Mouse (Mus musculus) urinary bladder, adult 2 months (tissue): ENCODE measurements at regions not wholly inside any gene's neighbourhood (a gene's known extent, or its start where the extent isn't known, plus 50 kb on each side); places are given as distances from the start of the nearest gene placed in this dataset.
"Not testable (repeated sequence)": the region's sequence is repeated elsewhere in the genome, so short reads cannot be mapped to it uniquely, and the experiment has no call there.

Experiments
- DNase-seq: peaks from one replicate; pipeline ENCODE4 v3.0.0; 2022; ENCODE audit warnings: low spot score

DNA sequence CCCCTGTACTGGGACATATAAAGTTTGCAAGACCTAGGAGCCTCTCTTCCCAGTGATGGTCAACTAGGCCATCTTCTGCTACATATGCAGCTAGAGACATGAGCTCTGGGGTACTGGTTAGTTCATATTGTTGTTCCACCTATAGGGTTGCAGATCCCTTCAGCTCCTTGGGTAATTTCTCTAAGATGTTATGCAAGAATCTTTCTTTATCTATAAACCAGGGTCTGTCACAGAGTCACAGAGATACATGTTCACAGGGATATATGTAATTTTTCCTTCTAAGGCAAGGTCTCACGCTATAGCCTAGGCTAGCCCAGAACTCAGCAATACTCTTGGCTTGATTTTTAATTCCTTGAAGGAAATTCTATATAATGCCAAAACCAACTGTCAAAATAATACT, 56.9 kb downstream of the Zfp36l1 start:
- not testable (repeated sequence) for DNase-seq

- no peak for DNase-seq
These were observed 57.4 kb downstream of the Zfp36l1 start for GRCm38 (mm10) chr12:80055394-80055793.

DNA sequence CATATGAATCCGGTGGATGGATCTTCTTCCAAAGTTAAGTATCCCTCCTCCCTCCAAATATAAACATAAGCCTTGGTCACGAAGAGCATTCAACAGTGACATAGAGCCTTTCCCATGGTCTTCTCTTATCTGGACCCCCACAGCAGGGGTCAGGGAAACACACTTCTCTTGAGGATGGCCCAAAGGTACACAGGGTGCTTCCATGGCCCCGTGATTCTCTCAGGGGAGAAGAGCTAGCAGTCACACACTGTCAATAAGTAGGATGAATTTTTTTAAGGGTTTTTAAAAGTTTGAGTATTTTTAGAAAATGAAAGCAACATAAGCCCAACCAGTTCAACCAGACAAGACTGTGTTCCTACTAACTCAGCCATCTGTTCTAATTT, 58.2 kb downstream of the Zfp36l1 start:
- DNase-seq = no peak

DNA sequence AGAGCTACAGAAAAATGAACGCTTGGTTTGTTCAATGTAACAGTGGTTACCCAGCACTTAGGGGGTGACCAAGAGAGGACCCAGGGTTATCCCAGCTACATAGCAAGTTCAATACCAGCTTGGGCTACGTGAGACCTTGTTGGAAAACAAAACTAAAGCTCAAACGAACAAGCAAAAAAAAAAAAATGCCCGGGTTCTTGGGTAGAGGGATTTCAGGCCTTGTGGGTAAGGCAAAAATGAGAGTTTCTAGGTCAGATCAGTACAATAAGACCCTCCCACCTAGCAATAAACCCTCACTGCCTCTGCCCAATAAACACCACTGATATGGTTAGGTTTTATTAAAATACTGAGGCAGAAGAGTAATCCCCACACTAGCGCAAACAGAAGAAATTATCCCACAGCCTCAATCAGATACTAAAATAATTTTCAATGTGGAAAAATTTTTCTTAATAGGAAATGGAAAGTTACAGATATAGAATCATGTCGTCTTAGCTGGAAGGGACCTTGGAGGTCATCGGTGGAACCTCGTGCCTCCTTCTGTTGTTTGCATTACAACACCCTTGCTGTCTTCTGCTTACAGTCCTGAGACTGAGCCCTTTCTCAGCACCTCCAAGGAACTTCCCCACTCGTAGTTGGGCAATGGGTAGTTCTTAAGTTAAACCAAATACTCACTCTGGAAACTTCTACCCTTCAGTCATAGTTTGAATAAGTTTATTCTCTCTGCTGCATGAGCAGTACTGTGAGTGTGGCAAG, 58.7 kb downstream of the Zfp36l1 start:
- DNase-seq = no peak

GRCm38 (mm10) chr12:80048215-80048979, 64.4 kb downstream of the Zfp36l1 start:
- DNase-seq = no peak

GRCm38 (mm10) chr12:80046625-80047303, 66.0 kb downstream of the Zfp36l1 start:
- no peak for DNase-seq

GRCm38 (mm10) chr12:80041510-80042324, 71.1 kb downstream of the Zfp36l1 start:
- DNase-seq = no peak

GRCm38 (mm10) chr12:80041012-80041411, 71.8 kb downstream of the Zfp36l1 start:
- no peak for DNase-seq

GRCm38 (mm10) chr12:80040233-80040632, 72.6 kb downstream of the Zfp36l1 start:
- DNase-seq = no peak

GRCm38 (mm10) chr12:80039150-80039549, 73.7 kb downstream of the Zfp36l1 start:
- DNase-seq = no peak

DNA sequence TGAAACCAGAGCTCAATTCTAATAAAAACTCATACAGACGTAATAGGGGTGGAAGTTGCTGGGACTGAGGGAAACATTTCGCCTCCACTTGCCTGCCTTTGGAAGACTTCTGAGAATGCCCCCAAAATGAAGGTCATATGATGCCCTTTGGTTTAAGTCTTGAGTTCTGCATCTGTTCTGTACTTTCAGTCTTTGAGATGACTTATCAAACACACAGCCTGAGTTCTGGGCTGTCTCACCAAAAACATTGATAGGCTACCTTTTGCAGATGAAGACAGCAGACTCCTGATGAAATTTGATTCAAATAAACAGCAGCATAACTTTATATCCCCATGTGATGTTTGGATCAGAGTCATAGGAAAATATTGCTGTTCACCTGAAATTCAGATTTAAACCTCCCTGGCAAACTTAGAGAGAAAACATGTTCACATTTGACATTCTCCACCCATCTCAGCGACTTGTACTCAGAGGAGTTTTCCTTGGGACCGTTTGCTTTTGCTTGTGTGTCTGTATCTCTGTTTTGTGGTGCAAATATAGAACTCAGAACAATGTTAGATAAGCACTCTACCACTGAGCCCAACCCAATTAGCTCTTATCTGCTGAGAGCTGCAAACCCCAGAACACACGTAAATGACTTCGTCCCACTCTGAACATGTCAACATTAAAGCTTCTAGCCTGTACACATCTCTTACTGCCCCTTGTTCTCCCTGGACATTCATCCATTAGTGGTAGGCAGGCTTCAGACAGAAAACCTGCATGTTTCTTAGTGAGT, 77.1 kb downstream of the Zfp36l1 start:
- no peak for DNase-seq

- no peak for DNase-seq
These were observed 77.8 kb downstream of the Zfp36l1 start for GRCm38 (mm10) chr12:80034963-80035411.

DNA sequence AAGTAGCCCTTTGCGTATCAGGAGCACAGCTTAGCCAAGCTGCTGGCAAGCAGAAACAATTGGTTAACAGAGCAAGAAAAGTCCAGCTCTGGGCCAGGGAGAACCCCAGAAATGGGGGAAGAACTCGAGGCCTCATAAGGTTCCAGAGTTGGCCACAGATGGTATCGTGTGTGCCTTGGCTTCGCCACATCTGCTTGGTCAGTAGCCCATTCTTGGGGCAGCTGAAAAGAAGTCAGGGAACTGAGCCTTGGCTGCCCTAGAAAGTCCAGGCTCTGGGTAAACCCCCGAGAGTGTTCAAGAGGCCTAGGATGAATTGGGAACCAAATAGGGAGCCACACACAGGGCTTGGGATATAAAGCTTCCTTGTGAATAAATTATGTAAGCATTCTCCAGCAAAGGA, 78.7 kb downstream of the Zfp36l1 start:
- DNase-seq = no peak

- no peak for DNase-seq
These were observed 80.3 kb downstream of the Zfp36l1 start for GRCm38 (mm10) chr12:80032520-80032919.

DNA sequence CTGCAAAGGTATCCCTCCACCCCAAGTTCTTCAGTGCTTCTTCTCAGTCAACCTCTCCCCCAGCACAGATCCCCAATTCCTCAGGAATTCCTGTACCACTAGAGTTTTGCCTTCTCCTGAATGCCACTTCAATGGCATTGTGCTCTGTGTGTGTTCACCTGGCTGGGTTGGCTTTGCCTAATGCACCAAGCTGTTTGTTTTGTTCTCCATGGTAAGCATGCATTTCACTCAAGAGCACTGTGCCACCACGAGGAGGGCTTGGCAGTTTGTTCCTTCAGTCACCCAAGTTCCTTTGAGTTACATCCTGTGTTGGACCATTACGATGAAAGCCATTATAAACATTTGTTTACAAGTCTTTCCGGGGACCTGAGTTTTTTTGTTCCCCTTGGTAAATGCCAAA, 84.5 kb downstream of the Zfp36l1 start:
- no peak for DNase-seq

GRCm38 (mm10) chr12:80023107-80024078, 89.4 kb downstream of the Zfp36l1 start:
- DNase-seq = no peak

DNA sequence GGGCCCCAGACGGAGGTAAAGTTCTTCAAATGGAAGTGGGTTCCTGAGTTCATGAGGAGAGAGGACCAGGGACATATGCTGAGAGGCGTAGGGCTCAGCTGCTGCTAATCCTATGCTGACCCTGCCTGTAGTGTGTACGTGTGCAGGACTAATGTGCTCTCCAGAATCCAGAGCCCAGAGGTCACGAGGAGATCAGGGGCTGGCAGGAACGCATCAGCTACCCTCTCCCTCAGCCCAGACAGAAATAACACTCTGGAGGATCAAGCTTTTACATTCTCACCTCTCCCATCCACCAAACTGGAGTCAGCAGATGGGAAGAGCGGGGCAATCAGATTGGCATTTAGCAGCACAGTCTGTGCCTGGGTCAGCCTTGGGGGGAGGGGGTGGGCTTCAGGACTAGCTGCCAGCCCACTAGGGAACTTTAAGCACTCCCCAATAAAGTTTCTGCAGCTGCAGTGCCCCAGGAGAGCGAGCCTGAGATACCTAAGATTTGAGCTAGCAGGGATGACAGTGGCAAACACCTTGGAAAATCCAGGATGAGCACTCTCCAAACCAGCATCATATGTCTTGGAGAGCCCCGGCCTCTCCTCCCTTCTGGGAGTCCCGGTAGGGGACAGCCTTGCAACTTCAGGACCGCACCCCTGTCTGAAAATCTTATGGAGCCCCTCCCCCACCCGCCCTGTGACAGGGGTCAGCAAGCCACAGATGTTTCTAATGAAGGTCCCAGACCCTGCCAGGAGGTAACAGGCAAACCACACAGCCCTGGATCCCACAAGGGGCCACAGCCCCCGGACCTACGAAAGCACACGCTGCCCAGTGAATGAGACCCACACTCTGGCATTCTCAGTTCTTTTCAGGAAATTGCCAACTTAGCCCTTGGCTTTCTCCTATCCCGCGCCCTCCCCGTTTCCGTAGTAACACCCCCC, 90.4 kb downstream of the Zfp36l1 start:
- no peak for DNase-seq

DNA sequence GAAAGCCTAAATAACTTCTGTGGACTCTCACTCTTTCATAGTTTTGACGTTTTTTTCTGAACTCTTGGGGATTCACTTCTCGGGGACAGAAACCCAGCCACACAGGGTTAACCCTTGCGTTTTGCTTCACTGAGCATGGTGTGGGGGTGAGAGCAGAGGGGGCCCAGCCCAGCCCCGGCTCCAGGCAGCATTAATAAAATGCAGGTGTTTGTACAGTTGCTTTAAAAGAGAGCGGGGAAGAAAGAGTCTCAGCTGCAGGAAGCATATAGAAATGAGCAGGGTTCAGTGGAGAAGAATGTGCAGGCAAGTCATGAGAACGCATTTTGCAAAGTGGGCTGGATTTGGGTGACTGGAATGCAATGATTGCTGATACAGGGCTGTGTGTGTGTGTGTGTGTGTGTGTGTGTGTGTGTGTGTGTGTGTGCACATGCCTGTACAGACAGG, 91.8 kb downstream of the Zfp36l1 start:
- no peak for DNase-seq

DNA sequence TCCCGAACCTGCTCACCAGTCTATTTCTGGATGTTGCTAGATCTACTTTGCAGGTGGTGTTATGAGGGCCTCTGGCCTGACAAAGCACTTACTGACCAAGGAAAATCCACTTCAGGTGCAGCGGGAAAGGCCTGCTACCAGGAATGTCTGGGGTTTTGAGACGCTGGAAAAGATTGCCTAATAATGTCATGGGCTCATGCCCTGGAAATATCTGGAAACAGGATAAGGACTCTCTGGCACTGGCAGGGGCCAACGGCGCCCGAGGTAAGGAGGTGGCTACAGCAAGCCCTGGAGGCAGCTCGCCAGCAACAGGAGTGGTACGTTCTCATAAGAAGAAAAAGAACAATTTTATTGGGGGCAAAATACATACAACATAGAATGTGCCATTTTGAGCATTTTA, 94.7 kb downstream of the Zfp36l1 start:
- no peak for DNase-seq
